Mouse (Mus musculus) spleen, adult 10 weeks (tissue): ENCODE data around the gene Paqr4. TPM values are rescaled to one million over a fixed set of nuclear protein-coding genes. Genes with fewer than 3 reads are reported as not detected.

Experiments used
- polyA plus RNA-seq: library from polyadenylated mRNA; stranded (reverse); fragments of 350-450 nt; fragmentation: Illumina TruSeq; extraction: RNeasy Lipid Tissue Mini Kit (QIAGEN cat#74804); gene quantifications from one replicate; pipeline ENCODE4 v1.2.3, GENCODE M21; 2015; ENCODE audit warnings: low replicate concordance; ENCODE audit not compliant: insufficient read depth

Paqr4 gene
- polyA plus RNA-seq: 3.6 TPM

DNA sequence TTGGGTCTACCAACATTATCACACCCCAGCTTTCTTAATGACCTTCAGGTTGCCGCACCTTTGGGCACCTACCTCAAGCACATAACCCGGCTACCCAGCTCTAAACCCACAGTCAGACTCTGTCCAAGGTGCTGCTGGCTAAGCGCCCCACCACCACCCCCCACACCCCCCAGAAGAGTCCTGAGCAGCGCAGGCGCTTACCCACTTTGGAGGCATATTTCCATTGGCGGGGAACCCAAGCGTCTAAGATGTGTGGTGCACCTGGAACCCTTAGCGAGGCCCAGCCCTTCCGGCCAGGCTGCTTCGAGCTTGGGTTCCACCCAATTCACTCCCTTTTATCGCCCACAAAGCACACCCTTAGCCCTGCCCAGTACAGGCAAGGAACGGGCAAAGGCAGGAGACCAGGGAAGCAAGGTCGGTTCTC lies at the start of gene Paqr4:
Paqr4 (minus strand) TSS at position 270 of the 424 bp plus-strand sequence.

DNA sequence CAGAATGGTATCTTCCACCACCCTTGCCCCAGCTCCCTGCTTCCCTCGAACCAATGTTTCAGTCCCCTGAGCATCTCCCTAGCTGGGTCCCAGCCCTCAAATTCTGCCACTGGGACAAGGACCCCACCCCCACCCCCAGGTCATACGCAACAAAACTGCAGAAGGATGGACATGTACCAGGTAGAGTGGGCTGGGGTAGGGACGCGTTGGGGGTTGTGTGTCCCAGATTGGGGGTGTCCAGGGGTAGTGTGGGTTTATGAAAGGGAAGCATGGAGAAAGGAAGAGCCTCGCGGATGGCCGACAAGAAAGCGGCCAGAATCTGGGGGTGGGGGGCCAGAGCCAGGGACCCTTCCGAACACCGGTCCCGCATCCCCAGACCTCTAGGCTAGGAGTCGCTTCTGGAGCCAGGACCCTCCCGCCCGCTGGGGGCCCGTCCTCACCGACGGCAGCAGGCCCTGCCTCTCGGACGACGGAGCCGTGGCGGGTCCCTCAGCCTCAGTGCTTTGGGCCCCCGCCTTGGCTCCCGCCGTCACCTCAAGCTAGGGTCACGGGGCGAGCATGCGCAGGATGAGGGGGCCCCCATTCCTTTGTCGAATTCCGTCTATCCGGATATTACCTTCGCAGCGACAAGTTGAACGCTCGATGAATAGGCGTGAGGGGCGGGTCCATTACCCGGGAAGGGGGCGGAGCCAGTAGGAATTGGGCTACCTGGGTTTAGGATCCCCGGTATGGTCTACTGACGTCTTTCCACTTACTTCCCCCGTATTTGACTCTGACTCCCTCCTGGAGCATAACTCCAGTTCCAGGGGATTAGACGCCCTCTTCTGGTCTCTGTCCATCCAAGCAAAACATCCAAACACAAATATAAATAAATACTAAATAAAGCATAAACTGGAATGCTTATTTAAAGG lies 45.1 kb upstream of the Paqr4 start, which contains the start of gene Flywch2:
Flywch2 (minus strand) TSS at position 521 of the 911 bp plus-strand sequence.

DNA sequence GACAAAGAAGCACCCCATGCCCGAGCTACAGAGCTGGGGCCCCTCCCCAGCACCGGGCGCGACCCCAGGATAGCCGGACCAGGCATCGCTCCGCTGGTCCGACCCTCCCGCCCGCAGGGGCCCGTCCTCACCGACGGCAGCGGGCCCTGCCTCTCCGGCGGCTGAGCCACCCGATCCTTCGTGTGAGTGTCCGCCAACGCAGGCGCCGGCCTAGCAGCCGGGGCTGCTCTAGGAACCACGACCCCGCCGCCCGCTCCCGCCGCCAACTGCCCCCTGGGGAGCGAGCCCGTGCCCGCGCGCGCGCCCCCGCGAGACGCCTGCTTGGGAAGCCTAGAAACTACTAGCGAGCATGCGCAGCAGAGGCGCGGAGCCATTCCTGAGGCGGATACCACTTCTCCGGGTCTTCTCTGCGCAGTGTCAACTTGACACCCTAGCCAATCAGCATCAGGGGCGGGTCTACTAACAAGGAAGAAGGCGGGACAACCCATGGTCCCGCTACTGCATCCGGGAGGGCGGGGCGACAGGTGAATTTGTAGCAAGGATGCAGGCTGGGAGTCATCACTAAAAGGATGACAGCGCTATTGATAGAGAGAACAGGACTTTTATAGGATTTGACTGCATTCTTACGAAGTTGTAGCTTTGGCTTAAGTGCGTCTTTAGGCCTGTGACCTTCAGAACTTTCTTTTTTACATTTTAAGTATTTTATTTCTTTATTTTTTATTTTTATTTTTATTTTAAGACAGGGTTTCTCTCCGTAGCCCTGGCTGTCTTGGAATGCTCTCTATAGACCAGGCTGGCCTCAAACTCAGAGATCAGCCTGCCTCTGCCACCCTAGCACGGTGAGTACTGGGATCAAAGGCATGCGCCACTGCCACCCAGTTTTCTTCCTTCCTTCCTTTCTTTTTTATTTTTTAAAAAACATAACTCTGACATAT lies 30.9 kb upstream of the Paqr4 start, which contains the start of gene Flywch1:
Flywch1 (minus strand) TSS at position 319 of the 935 bp plus-strand sequence.

DNA sequence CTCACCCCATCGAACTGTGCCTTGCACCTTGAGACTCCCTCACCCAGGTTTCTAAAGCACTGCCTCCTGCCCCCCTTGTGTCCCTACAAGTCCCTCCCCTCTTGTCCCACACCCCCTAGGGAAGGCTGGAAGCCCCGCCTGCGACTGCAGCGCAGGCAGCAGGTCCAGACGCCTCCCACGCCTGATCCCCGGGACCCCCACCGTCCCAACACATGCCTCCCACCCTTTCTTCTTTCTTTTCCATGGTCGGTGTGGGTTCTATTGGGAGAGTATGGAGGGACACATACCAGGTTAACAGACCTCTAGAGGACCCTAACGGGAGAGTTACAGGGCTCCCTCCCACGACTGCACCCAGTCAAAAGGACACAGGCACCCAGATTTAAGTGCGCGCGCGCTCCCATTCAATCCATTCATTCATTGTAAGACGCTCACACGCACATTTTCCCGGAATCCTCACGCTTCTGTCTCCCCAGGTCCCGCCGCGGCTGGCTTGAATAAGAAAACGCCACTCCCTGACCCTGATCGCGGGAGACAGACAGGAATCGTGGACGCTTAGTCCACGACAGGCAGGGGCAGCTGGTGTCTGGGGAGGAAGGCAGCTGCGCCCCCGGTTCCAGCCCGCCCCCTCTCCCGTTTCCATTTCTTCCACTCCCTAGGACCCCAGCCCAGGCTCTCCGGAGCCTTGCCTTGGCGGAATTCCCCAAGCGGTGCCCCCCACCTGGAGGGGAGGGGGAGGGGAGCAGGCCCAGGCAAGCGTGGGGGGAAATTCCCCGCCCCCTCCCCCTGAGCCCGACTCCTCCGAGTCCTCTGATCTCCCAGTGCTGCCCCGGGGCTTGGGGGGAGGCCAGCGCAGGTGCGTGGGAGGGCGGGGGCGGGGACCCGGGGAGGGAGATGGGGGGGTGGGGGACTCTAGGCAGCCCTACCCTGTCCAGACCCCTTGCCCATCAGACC lies 4.9 kb upstream of the Paqr4 start, which contains the start of gene Kremen2:
Kremen2 (minus strand) TSS at position 533 of the 951 bp plus-strand sequence.

DNA sequence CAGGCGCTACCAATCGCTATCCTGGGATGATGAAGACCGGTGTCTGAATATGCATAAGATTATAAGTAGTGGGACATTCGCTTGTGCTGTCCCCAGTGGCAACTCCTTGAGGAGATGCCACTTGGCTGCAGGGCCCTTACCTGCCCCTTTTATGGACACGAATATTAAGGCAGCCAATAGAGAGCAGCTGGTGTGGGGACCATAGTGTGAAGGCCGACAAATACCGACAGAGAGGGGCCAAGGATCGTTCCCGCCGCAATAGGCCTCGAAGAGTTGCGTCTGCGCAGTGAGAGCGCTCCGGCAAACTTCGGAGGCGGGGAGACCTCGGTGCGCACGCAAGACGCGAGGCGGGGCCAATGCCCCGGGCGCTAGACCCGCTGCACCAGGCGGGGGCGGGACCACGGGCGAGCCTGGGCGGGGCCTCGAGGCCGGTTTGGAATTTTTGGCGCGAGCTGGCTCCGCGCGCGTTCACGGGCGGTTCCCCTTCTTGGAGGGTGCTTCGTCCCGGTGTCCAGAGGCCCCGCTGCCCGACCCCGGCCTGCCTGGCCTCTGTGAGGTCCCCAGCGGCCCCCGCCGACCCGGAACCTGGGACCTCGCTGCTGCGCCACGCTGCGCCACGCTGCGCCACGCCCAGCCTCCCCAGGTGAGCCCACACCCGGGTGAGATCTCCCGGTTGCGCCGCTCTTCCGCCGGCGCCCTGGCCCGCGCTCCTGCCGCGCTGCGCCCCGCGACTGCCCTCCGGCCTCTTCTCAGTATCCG lies 14.5 kb downstream of the Paqr4 start, which contains the start of gene Pkmyt1:
Pkmyt1 (plus strand) TSS at position 338 of the 759 bp plus-strand sequence.

DNA sequence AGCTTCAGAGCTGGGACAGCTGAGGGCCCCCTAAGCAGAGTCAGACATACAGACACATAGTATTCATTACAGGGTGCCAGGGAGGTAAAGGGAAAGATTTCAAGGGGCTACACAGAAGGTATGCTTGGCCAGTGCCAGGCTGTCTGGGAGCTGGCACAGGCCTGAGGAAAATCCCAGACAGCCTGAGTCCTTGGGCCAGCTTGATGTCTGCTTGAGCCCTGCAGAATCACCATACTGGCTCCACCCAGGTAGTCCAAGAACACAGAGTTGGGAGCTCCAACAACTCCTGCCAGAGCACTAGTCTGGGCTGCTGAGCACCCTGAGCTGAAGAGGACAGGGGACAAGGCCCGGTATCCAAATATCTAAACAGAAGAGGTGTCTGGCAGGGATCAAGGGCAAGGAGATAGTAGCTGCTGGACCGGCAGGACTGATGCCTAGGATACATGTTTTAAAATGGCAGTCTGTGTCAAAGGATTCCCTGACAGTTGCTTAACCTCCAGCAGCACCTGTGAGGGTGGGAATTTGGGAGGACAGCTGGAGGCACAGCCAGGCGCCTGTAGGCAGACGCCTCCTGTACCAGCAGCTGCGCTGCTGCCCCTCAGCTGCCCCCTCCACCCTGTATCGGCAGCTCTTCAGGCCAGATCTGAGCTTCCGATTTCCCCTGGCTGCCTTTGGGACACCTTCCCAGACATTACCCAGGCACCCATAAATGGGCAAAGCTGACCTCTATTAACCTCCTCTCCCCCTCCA lies 18.1 kb downstream of the Paqr4 start, which contains the start of gene 1520401A03Rik:
1520401A03Rik (minus strand) TSS at position 408 of the 750 bp plus-strand sequence.

Other genes with a start within 250 kb of the Paqr4 start
- gene Zfp213, start 176.6 kb downstream of the Paqr4 start, polyA plus RNA-seq: 4.4 TPM
- 0.72 TPM for gene Zfp13, start 141.4 kb downstream of the Paqr4 start, polyA plus RNA-seq
- gene Zscan10, start 140.0 kb downstream of the Paqr4 start, polyA plus RNA-seq: not detected
- gene Mmp25, start 95.6 kb downstream of the Paqr4 start, polyA plus RNA-seq: 1.0 TPM
- not detected for gene Bicdl2, start 80.4 kb downstream of the Paqr4 start, polyA plus RNA-seq
- gene Hcfc1r1, start 67.3 kb downstream of the Paqr4 start, polyA plus RNA-seq: 29.3 TPM
- 9.4 TPM for gene Thoc6, start 67.0 kb downstream of the Paqr4 start, polyA plus RNA-seq
- gene Tnfrsf12a, start 63.4 kb downstream of the Paqr4 start, polyA plus RNA-seq: 4.0 TPM
- not detected for gene Cldn6, start 61.6 kb downstream of the Paqr4 start, polyA plus RNA-seq
- not detected for gene Cldn9, start 56.8 kb downstream of the Paqr4 start, polyA plus RNA-seq
- gene 1520401A03Rik, start 18.1 kb downstream of the Paqr4 start, polyA plus RNA-seq: not detected
- gene Pkmyt1, start 14.5 kb downstream of the Paqr4 start, polyA plus RNA-seq: 7.6 TPM
- gene Kremen2, start 5.0 kb upstream of the Paqr4 start, polyA plus RNA-seq: 0.28 TPM
- gene Flywch1, start 30.7 kb upstream of the Paqr4 start, polyA plus RNA-seq: 9.9 TPM
- gene Flywch2, start 45.2 kb upstream of the Paqr4 start, polyA plus RNA-seq: 0.57 TPM
- 445 TPM for gene Srrm2, start 49.7 kb upstream of the Paqr4 start, polyA plus RNA-seq
- gene Elob, start 88.3 kb upstream of the Paqr4 start, polyA plus RNA-seq: 39.3 TPM
- gene Prss33, start 95.2 kb upstream of the Paqr4 start, polyA plus RNA-seq: not detected
- not detected for gene Prss32, start 103.0 kb upstream of the Paqr4 start, polyA plus RNA-seq
- 0.12 TPM for gene Prss41, start 103.3 kb upstream of the Paqr4 start, polyA plus RNA-seq
- gene Prss21, start 127.2 kb upstream of the Paqr4 start, polyA plus RNA-seq: not detected
- not detected for gene Dcpp1, start 140.0 kb upstream of the Paqr4 start, polyA plus RNA-seq
- not detected for gene Dcpp2, start 140.0 kb upstream of the Paqr4 start, polyA plus RNA-seq
- not detected for gene Dcpp3, start 176.6 kb upstream of the Paqr4 start, polyA plus RNA-seq
- not detected for gene Sbp, start 200.8 kb upstream of the Paqr4 start, polyA plus RNA-seq
- not detected for gene Sbpl, start 214.4 kb upstream of the Paqr4 start, polyA plus RNA-seq
- 11.0 TPM for gene Prss30, start 239.7 kb upstream of the Paqr4 start, polyA plus RNA-seq